Mouse (Mus musculus) C2C12 (cell line): ENCODE measurements around the gene Topaz1. TPM values are rescaled to one million over a fixed set of nuclear protein-coding genes. Genes with fewer than 3 reads are reported as not detected.

Experiments
- H3K27me3 ChIP-seq: one replicate; pipeline ENCODE4 v1.6.1; 2011; ENCODE audit not compliant: control insufficient read depth, insufficient read depth, insufficient read length
- H3K36me3 ChIP-seq: one replicate; pipeline ENCODE4 v1.6.1; 2011; ENCODE audit not compliant: control insufficient read depth, insufficient read depth
- H3K4me3 ChIP-seq: one replicate; pipeline ENCODE4 v1.5.1; 2011; ENCODE audit warnings: mild to moderate bottlenecking, control low read depth; ENCODE audit not compliant: poor library complexity, insufficient read depth, severe bottlenecking
- H3K79me2 ChIP-seq: one replicate; pipeline ENCODE4 v1.6.1; 2011; ENCODE audit not compliant: control insufficient read depth, insufficient read depth
- H3K79me3 ChIP-seq: one replicate; pipeline ENCODE4 v1.6.1; 2011; ENCODE audit warnings: low read depth, control low read depth
- H3ac ChIP-seq: one replicate; pipeline ENCODE3; 2011; ENCODE audit warnings: low read depth; ENCODE audit not compliant: control insufficient read depth, insufficient read length
- CEBPB ChIP-seq: IDR thresholded peaks from one replicate; pipeline ENCODE4 v1.6.1; 2011; ENCODE audit warnings: low read depth, mild to moderate bottlenecking, control low read depth, moderate library complexity
- CTCF ChIP-seq: IDR thresholded peaks from one replicate; pipeline ENCODE4 v1.5.1; 2011; ENCODE audit not compliant: control insufficient read depth, insufficient read depth, insufficient read length
- FOSL1 ChIP-seq: IDR thresholded peaks from one replicate; pipeline ENCODE4 v1.8.0; 2011; ENCODE audit warnings: mild to moderate bottlenecking, low read length; ENCODE audit not compliant: poor library complexity, insufficient read depth, severe bottlenecking
- MAX ChIP-seq: IDR thresholded peaks from one replicate; pipeline ENCODE4 v1.6.1; 2011; ENCODE audit warnings: mild to moderate bottlenecking, control low read depth
- MYOD1 ChIP-seq: IDR thresholded peaks from one replicate; pipeline ENCODE4 v1.6.1; 2011; ENCODE audit warnings: low read depth; ENCODE audit not compliant: control insufficient read depth, insufficient read length
- MYOG ChIP-seq: IDR thresholded peaks from one replicate; pipeline ENCODE4 v1.6.1; 2011; ENCODE audit not compliant: control insufficient read depth, insufficient read length; ENCODE audit errors: extremely low read depth
- USF1 ChIP-seq: IDR thresholded peaks from one replicate; pipeline ENCODE4 v1.6.1; 2011; ENCODE audit warnings: low read depth, mild to moderate bottlenecking, control low read depth, moderate library complexity
- polyA plus RNA-seq: library from polyadenylated mRNA; unstranded; fragments of >200 nt; fragmentation: generic; extraction: Trizol; gene quantifications from one replicate; pipeline ENCODE4 v1.2.1, GENCODE M21; 2012; ENCODE audit warnings: missing spikeins

Topaz1 gene
- polyA plus RNA-seq, 1 experiment, result not detected

GRCm38 (mm10) chr9:122725046-122725765 is 21.9 kb upstream of the Topaz1 start:
- TF ChIP-seq CTCF (no peak), MAX (no peak), CEBPB (no peak), FOSL1 (no peak), MYOD1 (no peak), USF1 (no peak), MYOG (no peak)
- Histone ChIP-seq H3K79me3 (no peaks in the 10 kb centered on the region), H3K36me3 (no peaks in the 10 kb centered on the region), H3K27me3 (peaks cover 38% of the 10 kb centered on the region), H3ac (no peak overlapping the region), H3K79me2 (no peaks in the 10 kb centered on the region), H3K4me3 (no peak overlapping the region)

GRCm38 (mm10) chr9:122729500-122729899 is 17.6 kb upstream of the Topaz1 start:
- Histone ChIP-seq H3K27me3 (peaks cover 27% of the 10 kb centered on the region), H3K4me3 (no peak overlapping the region), H3K36me3 (no peaks in the 10 kb centered on the region), H3K79me3 (no peaks in the 10 kb centered on the region), H3K79me2 (no peaks in the 10 kb centered on the region), H3ac (no peak overlapping the region)
- TF ChIP-seq CTCF, result peak; percentile 44
- no peak for TF ChIP-seq FOSL1

GRCm38 (mm10) chr9:122732126-122732810 is 14.9 kb upstream of the Topaz1 start:
- no peak overlapping the region for H3K4me3 ChIP-seq

DNA sequence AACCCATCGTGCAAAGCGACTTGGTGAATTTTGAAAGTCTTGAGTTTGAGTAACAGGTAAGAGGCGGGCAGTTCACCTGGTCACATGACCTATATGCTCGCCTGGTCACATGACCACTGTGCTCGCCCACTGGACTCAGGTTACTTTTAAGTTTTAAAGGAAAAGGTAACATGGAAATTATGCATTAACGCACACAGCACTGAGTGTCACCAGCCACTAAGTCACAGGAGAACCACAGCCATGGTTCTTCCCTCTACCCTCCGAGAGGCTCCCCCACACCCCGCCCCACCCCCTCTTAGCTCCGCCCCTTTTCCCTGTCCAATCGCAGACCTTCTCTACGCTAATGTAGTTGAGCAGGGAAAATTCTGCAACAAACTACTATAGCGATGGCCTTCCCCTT is 13.9 kb upstream of the Topaz1 start:
- H3ac ChIP-seq, result no peak overlapping the region
- H3K79me3 ChIP-seq, result no peaks in the 10 kb centered on the region
- H3K36me3 ChIP-seq, result no peaks in the 10 kb centered on the region
- H3K27me3 ChIP-seq, result peaks cover 12% of the 10 kb centered on the region
- TF ChIP-seq MYOG (no peak), FOSL1 (no peak), USF1 (peak; percentile 29), CEBPB (no peak), CTCF (no peak)
- no peaks in the 10 kb centered on the region for H3K79me2 ChIP-seq
- H3K4me3 ChIP-seq, result no peak overlapping the region

More at GRCm38 (mm10) chr9:122732126-122732810, 14.9 kb upstream of the Topaz1 start:
- no peak overlapping the region for H3ac ChIP-seq
- H3K36me3 ChIP-seq, result no peaks in the 10 kb centered on the region
- TF ChIP-seq CEBPB (no peak), CTCF (no peak), MAX (no peak), FOSL1 (no peak), MYOD1 (no peak), MYOG (no peak), USF1 (no peak)
- peaks cover 12% of the 10 kb centered on the region for H3K27me3 ChIP-seq
- no peaks in the 10 kb centered on the region for H3K79me3 ChIP-seq
- no peaks in the 10 kb centered on the region for H3K79me2 ChIP-seq

DNA sequence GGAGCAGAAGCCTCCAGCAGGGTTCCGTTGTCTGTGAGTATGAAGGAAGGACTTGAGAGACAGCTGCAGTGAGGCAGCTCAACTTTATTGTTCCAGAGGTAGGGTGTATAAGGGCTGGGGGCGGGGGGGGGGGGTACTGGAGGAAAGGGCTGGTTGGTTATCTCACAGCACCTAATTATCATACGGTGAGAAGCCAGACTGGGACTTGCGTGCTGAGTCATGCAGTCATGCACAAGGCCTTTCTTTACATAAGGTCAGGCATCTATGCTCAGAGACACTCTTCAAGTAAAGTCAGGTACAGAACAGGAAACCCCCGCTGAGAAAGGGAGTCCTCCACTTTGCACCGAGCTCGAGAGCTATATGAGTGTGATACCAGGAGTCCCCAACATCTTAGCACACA is 12.2 kb upstream of the Topaz1 start:
- Histone ChIP-seq H3K27me3 (peaks cover 11% of the 10 kb centered on the region), H3K79me2 (no peaks in the 10 kb centered on the region), H3ac (no peak overlapping the region), H3K79me3 (no peaks in the 10 kb centered on the region), H3K4me3 (no peak overlapping the region), H3K36me3 (no peaks in the 10 kb centered on the region)
- TF ChIP-seq MYOG (no peak), FOSL1 (no peak), USF1 (no peak), MYOD1 (no peak), MAX (no peak), CEBPB (no peak), CTCF (no peak)

DNA sequence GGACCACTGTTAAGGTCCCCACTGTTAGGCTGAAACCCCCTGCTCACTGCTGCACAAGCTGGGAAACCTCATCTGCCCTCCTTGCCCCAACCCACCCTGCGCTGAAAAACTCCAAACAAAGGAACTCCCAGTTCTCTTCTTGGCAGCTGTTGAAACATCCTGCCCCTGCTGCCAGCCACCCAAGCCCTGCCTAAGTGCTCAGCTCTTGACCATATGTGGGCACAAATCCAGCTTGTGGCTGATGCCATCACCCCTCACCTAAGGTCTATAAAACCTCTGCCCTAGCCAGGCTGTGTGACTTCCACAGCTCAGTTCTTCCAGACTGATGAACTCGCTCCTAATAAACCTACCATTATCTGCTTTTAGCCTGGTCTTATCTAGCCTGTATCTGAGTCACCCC is 11.1 kb upstream of the Topaz1 start:
- Histone ChIP-seq H3K36me3 (no peaks in the 10 kb centered on the region), H3K79me3 (no peaks in the 10 kb centered on the region), H3ac (no peak overlapping the region), H3K27me3 (peaks cover 10% of the 10 kb centered on the region), H3K79me2 (no peaks in the 10 kb centered on the region), H3K4me3 (no peak overlapping the region)
- no peak for TF ChIP-seq MAX
- no peak for TF ChIP-seq USF1
- TF ChIP-seq MYOG, result no peak
- no peak for TF ChIP-seq CTCF
- no peak for TF ChIP-seq FOSL1
- no peak for TF ChIP-seq MYOD1
- TF ChIP-seq CEBPB, result no peak
